Mouse (Mus musculus) mammary gland, adult 2 months (tissue): ENCODE data around the gene Cdr2. TPM values are rescaled to one million over a fixed set of nuclear protein-coding genes. Genes with fewer than 3 reads are reported as not detected.

Source experiments
- polyA plus RNA-seq: library from polyadenylated mRNA; depleted of rRNA; stranded (reverse); fragments of >200 nt; gene quantifications from 2 replicates; pipeline ENCODE4 v1.2.3, GENCODE M21; 2012; ENCODE audit warnings: low replicate concordance; rRNA removed

The Cdr2 gene
- 13.3 and 14.4 TPM in 2 replicates for polyA plus RNA-seq

GRCm38 (mm10) chr7:120982200-120982841, at the start of gene Cdr2, which contains the start of gene Mfsd13b:
Cdr2 (minus strand) TSS chr7:120982312.
Mfsd13b (plus strand) TSS chr7:120982509.

GRCm38 (mm10) chr7:120917592-120918461, 64.3 kb downstream of the Cdr2 start, which contains the start of gene Polr3e:
Polr3e (plus strand) TSS chr7:120917744.

Other genes starting within 250 kb of the Cdr2 start
- 1.3 and 3.1 TPM in 2 replicates for gene Vwa3a, start 243.0 kb downstream of the Cdr2 start, polyA plus RNA-seq
- 0.26 TPM in 1 of 2 replicates, not detected in the other for gene Gm5737, start 169.9 kb downstream of the Cdr2 start, polyA plus RNA-seq
- gene Eef2k, start 139.5 kb downstream of the Cdr2 start, polyA plus RNA-seq, result 12.9 and 26.8 TPM in 2 replicates
- gene Polr3e, start 64.6 kb downstream of the Cdr2 start, polyA plus RNA-seq, result 14.6 and 15.3 TPM in 2 replicates
- 0.47 and 0.96 TPM in 2 replicates for gene Mfsd13b, start 197 bp upstream of the Cdr2 start, polyA plus RNA-seq
- 18.2 and 36.3 TPM in 2 replicates for gene Mettl9, start 52.1 kb upstream of the Cdr2 start, polyA plus RNA-seq
- gene Igsf6, start 92.3 kb upstream of the Cdr2 start, polyA plus RNA-seq, result 1.8 and 3.2 TPM in 2 replicates
- gene Otoa, start 99.3 kb upstream of the Cdr2 start, polyA plus RNA-seq, result 0.11 and 0.19 TPM in 2 replicates